Mouse (Mus musculus) liver, embryonic 11.5 days (tissue): Measurements from ENCODE around the gene Akap11. TPM values are rescaled to one million over a fixed set of nuclear protein-coding genes. Genes with fewer than 3 reads are reported as not detected.
"Not testable (repeated sequence)": the region's sequence is repeated elsewhere in the genome, so short reads cannot be mapped to it uniquely, and the experiment has no call there.

Source experiments
- ATAC-seq: fragments of 200-750 bp; cut with Nextera tagmentation; replicated peaks from 2 replicates; pipeline ENCODE4 v1.8.0; 2017; ENCODE audit warnings: moderate number of reproducible peaks, mild to moderate bottlenecking, moderate TSS enrichment, moderate library complexity; ENCODE audit not compliant: low FRiP score
- DNase-seq: peaks from one replicate; pipeline ENCODE4 v3.0.0-alpha.2; 2017; ENCODE audit warnings: low spot score
- H3K27ac ChIP-seq: fragments of 300-500 bp; sonication (generic); 2 replicates; pipeline ENCODE4 v1.5.1; 2014; ENCODE audit warnings: mild to moderate bottlenecking, low read depth, low read length, control low read depth
- H3K27me3 ChIP-seq: fragments of 300-500 bp; sonication (generic); replicated peaks from 2 replicates; pipeline ENCODE4 v1.6.1; 2014; ENCODE audit warnings: low read length, mixed read lengths; ENCODE audit not compliant: control insufficient read depth, insufficient read depth
- H3K36me3 ChIP-seq: fragments of 300-500 bp; sonication (generic); 2 replicates; pipeline ENCODE4 v1.6.1; 2014; ENCODE audit warnings: mild to moderate bottlenecking, low read length, moderate library complexity, mixed read lengths; ENCODE audit not compliant: control insufficient read depth, insufficient read depth
- H3K4me1 ChIP-seq: fragments of 300-500 bp; sonication (generic); replicated peaks from 2 replicates; pipeline ENCODE4 v1.6.1; 2014; ENCODE audit warnings: low read length, mixed read lengths; ENCODE audit not compliant: control insufficient read depth, insufficient read depth
- H3K4me2 ChIP-seq: fragments of 300-500 bp; sonication (generic); 2 replicates; pipeline ENCODE4 v1.6.1; 2014; ENCODE audit warnings: mild to moderate bottlenecking, control low read depth, moderate library complexity
- H3K4me3 ChIP-seq: fragments of 300-500 bp; sonication (generic); 2 replicates; pipeline ENCODE4 v1.5.1; 2014; ENCODE audit warnings: low read depth, low read length, control low read depth
- H3K9ac ChIP-seq: fragments of 300-500 bp; sonication (generic); 2 replicates; pipeline ENCODE4 v1.6.1; 2014; ENCODE audit warnings: low read depth, low read length, control low read depth
- H3K9me3 ChIP-seq: fragments of 300-500 bp; sonication (generic); 2 replicates; pipeline ENCODE4 v1.6.1; 2016; ENCODE audit warnings: low read length, inconsistent platforms, mixed read lengths; ENCODE audit not compliant: control insufficient read depth
- WGBS: fragments of 180-500 bp; shearing (Covaris S2); extraction: QIAGEN DNeasy Blood & Tissue Kit; methylation state at CpG from one replicate; pipeline ENCODE4 v1.1.7; 2014; 5-methylcytosine and 5-hydroxymethylcytosine counted together
- polyA plus RNA-seq: library from polyadenylated mRNA; unstranded; fragments of >200 nt; fragmentation: Nextera tagmentation; extraction: Ambion mirVana; gene quantifications from 2 replicates; pipeline ENCODE4 v1.2.1, GENCODE M21; 2014

Gene Akap11
- polyA plus RNA-seq, 1 experiment from 2014 or later: 10.0 TPM

DNA sequence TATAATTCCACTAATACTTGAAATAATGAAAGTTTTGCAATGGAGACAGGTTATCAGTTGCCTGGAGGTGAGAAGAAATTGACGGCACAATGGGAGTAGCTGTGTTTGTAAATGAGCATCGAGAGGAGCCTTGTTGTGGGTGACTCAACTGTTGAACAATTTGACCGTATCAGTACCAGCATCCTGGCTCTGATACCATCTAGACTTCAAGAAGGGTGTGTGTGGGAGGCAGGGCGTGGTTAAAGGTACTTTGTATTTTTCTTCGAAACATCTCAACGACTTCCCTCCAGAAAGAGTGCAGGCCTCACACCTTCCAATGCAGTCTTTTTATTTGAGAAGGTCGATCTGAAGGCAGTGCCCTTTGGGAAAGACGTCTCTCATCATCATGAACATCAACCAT lies 22.4 kb upstream of the Akap11 start:
- 80% methylated on average over 8 of the region's 8 CpGs for WGBS
- H3K36me3 ChIP-seq: peaks cover 3% of the 10 kb centered on the region; the same call in 1 of the 2 replicates
- no peaks in the 10 kb centered on the region for H3K9me3 ChIP-seq
- DNase-seq: peak; percentile 23
- ATAC-seq: no peak
- no peaks in the 10 kb centered on the region for H3K27me3 ChIP-seq
- no peaks in the 10 kb centered on the region for H3K4me1 ChIP-seq
- H3K4me3 ChIP-seq: no peak overlapping the region
- H3K4me2 ChIP-seq: no peak overlapping the region
- no peak overlapping the region for H3K9ac ChIP-seq
- no peak overlapping the region for H3K27ac ChIP-seq

DNA sequence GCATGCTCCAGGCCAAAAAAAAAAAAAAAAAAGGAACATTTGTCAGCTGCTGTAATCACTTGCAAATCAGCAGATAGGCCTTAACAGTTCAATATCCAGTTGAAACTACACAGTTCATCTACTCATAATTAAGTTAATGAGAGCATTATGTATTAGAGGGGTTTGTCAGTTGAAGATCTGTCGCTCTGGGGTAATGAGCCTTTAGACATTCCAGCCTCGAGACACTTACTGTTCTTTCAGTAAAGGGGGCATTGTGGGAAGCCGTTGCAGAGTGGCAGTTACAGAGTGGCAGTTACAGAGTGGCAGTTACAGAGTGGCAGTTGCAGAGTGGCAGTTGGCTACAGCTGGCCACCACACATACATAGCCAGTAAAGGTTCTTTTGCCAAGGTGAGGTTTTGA lies 18.2 kb upstream of the Akap11 start:
- not testable (repeated sequence) for H3K36me3 ChIP-seq, H3K27ac ChIP-seq, H3K4me1 ChIP-seq, H3K9me3 ChIP-seq, ATAC-seq, H3K4me3 ChIP-seq, H3K4me2 ChIP-seq, H3K9ac ChIP-seq, H3K27me3 ChIP-seq, DNase-seq
- 82% methylated on average over 3 of the region's 3 CpGs for WGBS

DNA sequence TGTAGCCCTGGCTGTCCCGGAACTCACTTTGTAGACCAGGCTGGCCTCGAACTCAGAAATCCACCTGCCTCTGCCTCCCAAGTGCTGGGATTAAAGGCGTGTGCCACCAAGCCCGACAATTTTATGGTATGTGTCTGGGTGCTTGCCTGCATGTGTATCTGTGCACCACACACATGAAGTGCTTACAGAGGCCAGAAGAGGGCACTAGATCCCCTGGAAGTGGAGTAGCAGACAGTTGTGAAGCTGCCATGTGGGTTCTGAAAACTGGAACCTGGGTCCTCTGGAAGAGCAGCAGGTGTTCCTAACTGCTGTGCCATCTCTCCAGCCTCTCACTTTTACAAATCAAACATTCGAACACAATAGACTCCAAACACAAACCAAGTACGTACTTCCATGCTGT lies 17.1 kb upstream of the Akap11 start:
- Histone ChIP-seq H3K9ac (no peak overlapping the region), H3K27ac (no peak overlapping the region), H3K4me3 (no peak overlapping the region), H3K4me2 (no peak overlapping the region), H3K27me3 (no peaks in the 10 kb centered on the region), H3K36me3 (peaks cover 3% of the 10 kb centered on the region; the same call in 1 of the 2 replicates), H3K9me3 (no peaks in the 10 kb centered on the region), H3K4me1 (no peaks in the 10 kb centered on the region; the same call in 1 of the 2 replicates)
- DNase-seq (peak; percentile 20), ATAC-seq (no peak)
- 88% methylated on average over 6 of the region's 6 CpGs for WGBS

DNA sequence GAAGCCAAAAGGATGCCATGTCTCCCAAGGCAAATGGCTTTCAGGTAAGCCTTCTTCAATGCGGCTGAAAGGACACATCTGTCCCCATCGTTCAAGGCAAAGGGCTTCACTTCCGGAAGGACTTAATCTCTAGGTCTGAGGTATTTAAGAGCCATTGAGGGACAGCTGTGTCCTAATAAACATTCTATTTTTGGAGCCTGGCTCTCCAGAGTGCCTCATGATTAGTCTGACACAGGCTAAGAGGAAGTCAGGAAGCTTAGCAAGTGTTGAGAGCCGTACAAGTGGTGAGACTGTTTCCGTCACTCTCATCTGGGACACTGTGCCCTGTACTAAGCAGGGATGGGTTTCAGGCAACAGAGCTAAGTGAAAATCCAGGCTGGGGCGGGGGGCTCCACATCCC lies 12.2 kb upstream of the Akap11 start:
- WGBS: 55% methylated on average over 6 of the region's 6 CpGs
- Histone ChIP-seq H3K4me1 (no peaks in the 10 kb centered on the region; the same call in 1 of the 2 replicates), H3K4me2 (no peak overlapping the region), H3K9ac (no peak overlapping the region), H3K36me3 (no peaks in the 10 kb centered on the region), H3K9me3 (no peaks in the 10 kb centered on the region), H3K27ac (no peak overlapping the region), H3K27me3 (no peaks in the 10 kb centered on the region), H3K4me3 (no peak overlapping the region)
- DNase-seq (peak; percentile 25), ATAC-seq (no peak)

DNA sequence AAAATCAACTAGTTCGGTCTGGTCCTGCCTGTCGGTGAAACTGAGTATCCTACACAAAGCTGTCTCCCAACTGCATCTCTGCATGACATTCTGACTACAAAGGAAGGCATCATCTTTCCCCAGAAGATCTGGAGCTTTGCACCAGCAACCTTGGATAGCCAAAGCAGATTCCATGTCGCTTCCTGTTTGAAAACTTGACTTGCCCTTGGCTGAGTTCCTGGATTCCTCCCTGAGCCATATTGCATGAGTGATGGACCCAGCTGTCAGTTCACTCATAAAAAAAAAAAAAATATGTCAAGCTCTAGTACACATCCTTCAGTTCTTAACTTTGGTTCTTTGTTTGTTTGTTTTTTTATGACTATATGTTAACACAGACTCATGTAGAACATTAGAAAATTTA lies 4.7 kb upstream of the Akap11 start:
- 75% methylated on average over 3 of the region's 3 CpGs for WGBS

DNA sequence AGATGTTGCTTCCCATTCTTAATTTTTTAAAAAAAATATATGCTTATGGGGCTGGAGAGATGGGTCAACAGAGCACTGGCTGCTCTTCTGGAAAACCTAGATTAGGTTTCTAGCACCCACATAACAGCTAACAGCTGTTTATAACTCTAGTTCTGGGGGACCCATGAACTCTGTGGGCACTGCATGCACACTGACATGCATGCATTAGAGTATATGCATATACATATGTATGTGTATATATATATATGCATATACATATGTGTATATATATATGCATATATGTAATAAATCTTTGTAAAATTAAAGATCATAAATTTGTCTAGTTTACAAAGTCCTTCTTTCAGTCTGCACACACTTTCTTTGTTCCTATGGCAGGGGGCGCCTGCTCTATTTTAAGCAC lies 3.2 kb upstream of the Akap11 start:
- no peaks in the 10 kb centered on the region for H3K36me3 ChIP-seq
- no peak overlapping the region for H3K27ac ChIP-seq
- DNase-seq: no peak
- no peak overlapping the region for H3K4me2 ChIP-seq
- no peak for ATAC-seq
- no peak overlapping the region for H3K4me3 ChIP-seq
- 86% methylated on average over 1 of the region's 1 CpGs for WGBS
- H3K4me1 ChIP-seq: peaks cover 14% of the 10 kb centered on the region; the same call in 1 of the 2 replicates
- H3K9ac ChIP-seq: no peak overlapping the region
- no peaks in the 10 kb centered on the region for H3K9me3 ChIP-seq
- no peaks in the 10 kb centered on the region for H3K27me3 ChIP-seq

More for the DNA sequence above, 4.7 kb upstream of the Akap11 start:
- ATAC-seq (no peak), DNase-seq (no peak)
- no peaks in the 10 kb centered on the region for H3K27me3 ChIP-seq
- no peak overlapping the region for H3K27ac ChIP-seq
- no peaks in the 10 kb centered on the region for H3K9me3 ChIP-seq
- H3K36me3 ChIP-seq: no peaks in the 10 kb centered on the region
- peaks cover 6% of the 10 kb centered on the region; the same call in 1 of the 2 replicates for H3K4me1 ChIP-seq
- no peak overlapping the region for H3K9ac ChIP-seq
- H3K4me3 ChIP-seq: no peak overlapping the region
- H3K4me2 ChIP-seq: no peak overlapping the region

DNA sequence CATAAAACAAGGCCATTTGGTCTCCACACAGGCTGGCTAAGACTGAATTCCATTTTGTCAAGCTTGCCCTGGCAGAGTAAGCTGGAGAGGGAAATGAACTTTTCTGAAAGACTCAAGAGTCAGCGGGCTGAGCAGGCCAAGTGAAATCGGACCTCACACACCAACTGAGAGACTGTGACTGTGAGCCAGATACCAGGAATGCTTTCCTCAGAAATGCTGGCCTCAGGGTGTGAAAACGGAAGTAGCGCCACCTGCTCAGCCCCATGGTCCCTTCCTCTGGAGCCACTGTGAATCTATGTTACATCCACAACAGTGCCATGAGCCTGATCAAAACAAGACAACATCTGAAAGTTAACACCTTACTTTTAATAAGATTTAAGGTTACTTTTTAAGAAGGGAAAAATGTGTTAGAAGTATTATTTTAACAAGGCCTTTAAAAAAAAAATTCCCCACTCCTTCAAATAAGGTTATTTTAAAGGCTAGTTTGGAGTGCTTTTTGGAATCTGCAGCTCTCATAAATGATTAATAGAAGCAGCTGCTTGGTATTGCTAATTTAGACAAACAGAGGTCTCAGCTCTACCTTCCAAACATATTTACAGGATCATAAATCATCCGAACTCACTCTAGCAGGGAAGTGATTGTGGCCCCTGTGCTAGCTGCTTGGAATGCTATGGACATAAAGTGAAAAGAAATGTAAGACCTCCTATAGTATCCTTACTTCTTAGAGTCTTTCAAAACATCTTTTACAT lies 2.1 kb upstream of the Akap11 start:
- 53% methylated on average over 5 of the region's 5 CpGs for WGBS
- Histone ChIP-seq H3K4me2 (no peak overlapping the region), H3K9ac (no peak overlapping the region), H3K27me3 (no peaks in the 10 kb centered on the region), H3K27ac (no peak overlapping the region), H3K36me3 (no peaks in the 10 kb centered on the region), H3K4me1 (peaks cover 14% of the 10 kb centered on the region; the same call in 1 of the 2 replicates), H3K9me3 (no peaks in the 10 kb centered on the region), H3K4me3 (no peak overlapping the region)
- ATAC-seq: no peak
- no peak for DNase-seq

DNA sequence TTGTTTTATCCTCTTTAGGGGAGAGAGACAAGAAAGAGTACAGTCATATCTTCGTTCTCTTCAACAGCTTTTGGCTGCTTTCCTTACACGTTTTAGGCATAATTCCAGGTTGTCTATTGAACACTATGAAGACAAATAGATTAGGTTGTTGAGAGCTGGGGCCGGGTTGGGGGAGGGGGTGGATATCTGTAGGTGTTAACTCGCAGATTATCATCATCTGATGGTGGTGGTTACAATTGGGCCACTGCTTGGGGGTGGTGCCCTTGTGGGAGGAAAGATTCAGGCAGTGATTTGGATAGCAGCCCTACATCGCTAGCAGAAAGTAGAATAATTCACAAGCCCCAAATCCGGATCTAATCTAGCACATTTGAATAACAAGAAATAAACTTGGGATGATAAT lies 943 bp upstream of the Akap11 start:
- no peak overlapping the region for H3K4me3 ChIP-seq
- H3K4me2 ChIP-seq: peak overlapping the region; percentile 84
- peaks cover 14% of the 10 kb centered on the region; the same call in 1 of the 2 replicates for H3K4me1 ChIP-seq
- DNase-seq (no peak), ATAC-seq (no peak)
- H3K36me3 ChIP-seq: no peaks in the 10 kb centered on the region
- no peak overlapping the region for H3K27ac ChIP-seq
- no peak overlapping the region for H3K9ac ChIP-seq
- H3K9me3 ChIP-seq: no peaks in the 10 kb centered on the region
- 54% methylated on average over 6 of the region's 6 CpGs for WGBS
- H3K27me3 ChIP-seq: no peaks in the 10 kb centered on the region

DNA sequence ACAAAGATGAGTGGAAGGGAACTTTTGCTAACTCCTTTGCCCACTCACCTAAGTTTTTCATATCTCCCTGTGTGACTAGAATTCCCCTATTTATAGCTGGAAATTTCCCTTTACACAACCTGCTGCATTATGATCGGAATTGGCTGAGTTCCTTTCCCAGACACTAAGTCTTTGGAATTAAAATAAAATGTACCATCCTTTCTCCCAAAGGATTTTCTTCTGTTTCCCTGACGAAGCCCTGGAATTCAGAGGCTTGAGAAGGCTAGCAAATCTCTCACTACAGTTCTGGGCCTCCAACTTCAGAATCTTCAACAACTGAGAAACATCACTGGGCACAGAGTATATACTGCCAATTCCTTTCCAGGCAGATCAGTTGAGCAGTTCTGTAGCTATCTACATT lies 1.2 kb downstream of the Akap11 start:
- Histone ChIP-seq H3K9me3 (no peaks in the 10 kb centered on the region), H3K9ac (peak overlapping the region; percentile 91), H3K4me2 (peak overlapping the region; percentile 84), H3K4me1 (peaks cover 20% of the 10 kb centered on the region), H3K4me3 (peak overlapping the region; percentile 91), H3K27ac (no peak overlapping the region), H3K36me3 (no peaks in the 10 kb centered on the region), H3K27me3 (no peaks in the 10 kb centered on the region)
- 85% methylated on average over 2 of the region's 2 CpGs for WGBS
- ATAC-seq (no peak), DNase-seq (no peak)
